ENCODE assay signal across 20 mouse cellular contexts in genomic region chr7:92837907-92838306, GRCm38 (mm10). TPM values are rescaled to one million over a fixed set of nuclear protein-coding genes. Genes with fewer than 3 reads are reported as not detected.
A peak's percentile ranks its signal among the peaks of the same experiment; 100 is the strongest.
DNase-seq lines count a peak whose midpoint lies in the region; ATAC-seq and TF ChIP-seq lines count a peak whose summit lies in the region.
"Had no signal": no experiment of that assay in that cellular context is flagged by ENCODE, and none has a peak within 500 bp of the region (broad histone marks: within the 10 kb centered on the region; RNA-seq: fewer than 3 reads in every experiment).

No protein-coding gene starts in this region.

- peaks cover 22 to 52% of the 10 kb centered on the region in 2 experiments for H3K36me3 ChIP-seq in CH12.LX (replicated peaks in 1 of 2; ENCODE audit: control insufficient read depth in 1 of 2, insufficient read depth in 1 of 2, low read length in 1 of 2)
- H3K36me3 ChIP-seq in splenic B cell, adult 2 months (ENCODE audit: control insufficient read depth, insufficient read depth, low read length, poor library complexity, severe bottlenecking) = peaks cover 2% of the 10 kb centered on the region
- H3K36me3 ChIP-seq in hindbrain, embryonic 13.5 days = peaks cover 16% of the 10 kb centered on the region
- H3K36me3 ChIP-seq: midbrain, embryonic 15.5 days had no signal

- no peak for ATAC-seq in hindbrain, embryonic 13.5 days (ENCODE audit: low FRiP score)
- ATAC-seq: hindbrain, postnatal 0 days; midbrain, embryonic 15.5 days had no signal

- dilution Hi-C loops in CH12.LX (cut with MboI; ENCODE audit: extremely low pct_ligation_motif_present, extremely low pct_unique_long_range_greater_than_20kb, low sequenced_read_pairs) = no loop called here

- H3K27me3 ChIP-seq in cerebellum, adult 2 months (ENCODE audit: control insufficient read depth, insufficient read depth, low read length) = no peaks in the 10 kb centered on the region
- H3K27me3 ChIP-seq in CH12.LX (replicated peaks) = no peaks in the 10 kb centered on the region
- no peaks in the 10 kb centered on the region for H3K27me3 ChIP-seq in splenic B cell, adult 2 months (ENCODE audit: control insufficient read depth, insufficient read depth, low read length, poor library complexity, severe bottlenecking)
- no peaks in the 10 kb centered on the region for H3K27me3 ChIP-seq in hindbrain, embryonic 13.5 days
- H3K27me3 ChIP-seq: megakaryocyte, embryonic 14.5 days; midbrain, embryonic 15.5 days had no signal

- peak; percentile 24; the same call in 1 of the 2 replicates for TF ChIP-seq CTCF in cerebellum, adult 2 months (IDR thresholded peaks at IDR 0.05; ENCODE audit: borderline replicate concordance, insufficient read depth, low read depth, low read length)
- peak; percentile 63 for TF ChIP-seq CTCF in layer of hippocampus, adult 2 months (conservative IDR thresholded peaks at IDR 0.05)
- peak in 1 of 2 experiments; percentile 29; a peak in 2 of 4 replicates for TF ChIP-seq CTCF in CH12.LX (conservative IDR thresholded peaks at IDR 0.05 in 1 of 2, IDR thresholded peaks at IDR 0.05 in 1 of 2; ENCODE audit: low read depth in 2 of 2, low read length in 2 of 2)

- no peak for TF ChIP-seq POLR2A in cerebellum, adult 2 months (IDR thresholded peaks at IDR 0.05; ENCODE audit: borderline replicate concordance, insufficient read depth, low read length)
- no peak for TF ChIP-seq POLR2A in CH12.LX (IDR thresholded peaks at IDR 0.05; ENCODE audit: low read depth, low read length)

- WGBS in cerebellum, adult 2 months = 57% methylated on average over 3 of the region's 3 CpGs
- WGBS in hindbrain, embryonic 13.5 days = 72% methylated on average over 3 of the region's 3 CpGs

- in situ Hi-C loops in CH12.LX (cut with MboI; ENCODE audit: low pct_ligation_motif_present, low pct_unique_long_range_greater_than_20kb, low sequenced_read_pairs) = no loop called here

- no peak overlapping the region for H3K4me3 ChIP-seq in cerebellum, adult 2 months (replicated peaks; ENCODE audit: insufficient read depth, low read depth, low read length)
- no peak overlapping the region for H3K4me3 ChIP-seq in layer of hippocampus, adult 2 months
- H3K4me3 ChIP-seq in CH12.LX (replicated peaks in 1 of 3; ENCODE audit: low read depth in 2 of 3, low read length in 2 of 3, poor library complexity in 1 of 3) = no peak overlapping the region
- H3K4me3 ChIP-seq in hindbrain, embryonic 13.5 days = no peak overlapping the region
- H3K4me3 ChIP-seq: megakaryocyte, embryonic 14.5 days; midbrain, embryonic 15.5 days had no signal

- peak; percentile 36 for TF ChIP-seq RAD21 in CH12.LX (IDR thresholded peaks at IDR 0.05; ENCODE audit: low read depth, low read length)

- DNase-seq in cerebellum, adult 2 months = no peak
- DNase-seq in cerebellum, adult 18-20 months = no peak
- no peak for DNase-seq in layer of hippocampus, adult 2 months (ENCODE audit: low spot score in 2 of 2)
- DNase-seq in layer of hippocampus, postnatal 25 days (ENCODE audit: extremely low spot score in 1 of 2, low spot score in 1 of 2) = no peak
- no peak for DNase-seq in CH12.LX (ENCODE audit: extremely low read depth)
- peak; percentile 42 for DNase-seq in splenic B cell, adult 2 months (ENCODE audit: low read depth, low spot score)
- no peak for DNase-seq in cerebellum, adult 11-12 months
- DNase-seq: cerebellum, adult 11 months; cerebellum, postnatal 36 days; gastrocnemius, postnatal 14 days; kidney, adult 9 months; kidney, postnatal 36 days; layer of hippocampus, adult 9-11 months; lung, postnatal 14 days; right cerebral cortex, postnatal 4 days; thymus, postnatal 14 days had no signal

- H3K79me2 ChIP-seq in CH12.LX (replicated peaks; ENCODE audit: control insufficient read depth, extremely low read depth, insufficient read depth, poor library complexity, severe bottlenecking) = no peaks in the 10 kb centered on the region

- no peak overlapping the region for H3K4me2 ChIP-seq in CH12.LX (ENCODE audit: insufficient read depth, low read depth, poor library complexity, severe bottlenecking)
- H3K4me2 ChIP-seq in hindbrain, embryonic 13.5 days = no peak overlapping the region
- H3K4me2 ChIP-seq: midbrain, embryonic 15.5 days had no signal

- no peak for TF ChIP-seq EP300 in CH12.LX (IDR thresholded peaks at IDR 0.05; ENCODE audit: low read length)

- no peaks in the 10 kb centered on the region for H3K4me1 ChIP-seq in cerebellum, adult 2 months (ENCODE audit: control insufficient read depth, insufficient read depth, low read length)
- H3K4me1 ChIP-seq in CH12.LX (ENCODE audit: control insufficient read depth in 1 of 2, insufficient read depth in 2 of 2) = peaks cover 2 to 4% of the 10 kb centered on the region in 2 experiments; a peak in 1 of 4 replicates
- no peaks in the 10 kb centered on the region for H3K4me1 ChIP-seq in hindbrain, embryonic 13.5 days (replicated peaks)
- H3K4me1 ChIP-seq: midbrain, embryonic 15.5 days had no signal

- H3K27ac ChIP-seq in cerebellum, adult 2 months (ENCODE audit: insufficient read depth, low read length) = no peak overlapping the region
- H3K27ac ChIP-seq in layer of hippocampus, adult 2 months = no peak overlapping the region
- H3K27ac ChIP-seq in CH12.LX (ENCODE audit: insufficient read depth, low read depth) = no peak overlapping the region
- H3K27ac ChIP-seq in hindbrain, embryonic 13.5 days = no peak overlapping the region
- H3K27ac ChIP-seq: hindbrain, postnatal 0 days; midbrain, embryonic 15.5 days had no signal

- no peaks in the 10 kb centered on the region for H3K9me3 ChIP-seq in CH12.LX (replicated peaks; ENCODE audit: low read length)
- no peaks in the 10 kb centered on the region for H3K9me3 ChIP-seq in hindbrain, embryonic 13.5 days
- H3K9me3 ChIP-seq: megakaryocyte, embryonic 14.5 days; midbrain, embryonic 15.5 days had no signal

- H3K9ac ChIP-seq in CH12.LX (ENCODE audit: insufficient read depth, low read depth) = peak overlapping the region; percentile 33; the same call in 1 of the 2 replicates
- H3K9ac ChIP-seq in hindbrain, embryonic 13.5 days = no peak overlapping the region
- H3K9ac ChIP-seq: midbrain, embryonic 15.5 days had no signal

TF ChIP-seq in CH12.LX, 34 proteins besides CTCF, POLR2A, EP300 and RAD21:
- TF ChIP-seq NELFE (IDR thresholded peaks at IDR 0.05; ENCODE audit: low read depth, low read length) = no peak
- peak; percentile 24; the same call in 1 of the 2 replicates for TF ChIP-seq SMC3 (IDR thresholded peaks at IDR 0.05; ENCODE audit: low read depth, low read length)
- no peak for TF ChIP-seq MEF2A (IDR thresholded peaks at IDR 0.05; ENCODE audit: borderline replicate concordance, low read depth, low read length)
- TF ChIP-seq UBTF (IDR thresholded peaks at IDR 0.05; ENCODE audit: low read depth, low read length) = no peak

RNA-seq across cellular contexts. Expression of gene Ddias, which starts 36.1 kb away (rescaled TPM):
- 0.20 and 0.21 TPM in 2 replicates for polyA plus RNA-seq in cerebellum, adult 2 months (2012; rRNA removed)
- total RNA-seq in layer of hippocampus, adult 2 months (2021) = under 1 TPM; 0.69 to 0.79 TPM
- under 1 TPM; 0.57 to 0.73 TPM for total RNA-seq in layer of hippocampus, postnatal 25 days (2021)
- total RNA-seq in CH12.LX (2012; rRNA removed) = 17.5 and 18.2 TPM in 2 replicates
- 38.0 and 38.6 TPM in 2 replicates for total RNA-seq in CH12.LX (2014; rRNA removed)
- 23.1 and 24.0 TPM in 2 replicates for polyA plus RNA-seq in CH12.LX (2012; ENCODE audit: insufficient read length, low read depth)
- 5.7 and 6.3 TPM in 2 replicates for polyA plus RNA-seq in hindbrain, embryonic 13.5 days (2015; fragmentation: Nextera tagmentation; extraction: Ambion mirVana)

RNA-seq across cellular contexts. Expression of gene Prcp, which starts 36.4 kb away (rescaled TPM):
- polyA plus RNA-seq in cerebellum, adult 2 months (2012; rRNA removed) = 8.7 and 9.9 TPM in 2 replicates
- 1 to 10 TPM; 5.9 to 7.9 TPM for total RNA-seq in layer of hippocampus, adult 2 months (2021)
- total RNA-seq in layer of hippocampus, postnatal 25 days (2021) = 1 to 10 TPM; 7.3 to 9.8 TPM
- total RNA-seq in CH12.LX (2012; rRNA removed) (19.7 and 20.1 TPM in 2 replicates), CH12.LX (2014; rRNA removed) (26.6 and 28.9 TPM in 2 replicates)
- 24.3 and 27.8 TPM in 2 replicates for polyA plus RNA-seq in CH12.LX (2012; ENCODE audit: insufficient read length, low read depth)
- 20.2 and 23.1 TPM in 2 replicates for polyA plus RNA-seq in hindbrain, embryonic 13.5 days (2015; fragmentation: Nextera tagmentation; extraction: Ambion mirVana)

Comparison
In these comparisons a context has a peak if more than half of its experiments do, and no peak if none do; other contexts are left out.
1. RNA of gene Ddias, which starts 36.1 kb away (total RNA-seq): 17.5 to 38.6 TPM in CH12.LX; 0.69 to 0.79 TPM in layer of hippocampus, adult 2 months and 0.57 to 0.73 TPM in layer of hippocampus, postnatal 25 days; every median in the first group is over 10 times any median in the second.